ENCODE assay signal across 9 mouse cellular contexts in the genomic region with DNA sequence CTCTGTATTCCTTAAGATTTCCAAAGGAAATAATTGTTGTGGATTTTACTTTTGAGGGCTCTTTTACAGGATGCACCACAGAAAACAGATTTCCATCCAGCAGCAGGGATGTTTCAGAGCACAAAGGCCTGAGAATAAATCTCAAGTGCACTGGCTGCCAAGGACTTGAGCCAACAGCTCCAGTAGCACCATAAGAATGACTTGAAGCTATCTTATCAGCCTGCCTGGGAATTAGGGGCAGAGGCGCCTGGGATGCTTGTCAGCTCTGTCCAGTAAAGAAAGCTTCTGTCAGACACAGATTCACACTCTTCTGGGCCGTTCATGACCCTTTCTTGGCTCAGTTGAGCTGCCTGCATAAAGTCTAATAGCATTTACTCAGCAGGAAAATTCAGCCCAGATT. TPM values are rescaled to one million over a fixed set of nuclear protein-coding genes. Genes with fewer than 3 reads are reported as not detected.
DNase-seq lines count a peak whose midpoint lies in the region.
"Had no signal": no experiment of that assay in that cellular context is flagged by ENCODE, and none has a peak within 500 bp of the region (broad histone marks: within the 10 kb centered on the region; RNA-seq: fewer than 3 reads in every experiment).

No protein-coding gene starts in this region.

- peak; percentile 10 for DNase-seq in adrenal gland, adult 2 months
- no peak for DNase-seq in adrenal gland, postnatal 25 days
- peak; percentile 97 for DNase-seq in heart, adult 11 months
- DNase-seq in kidney, adult 11 months = peak; percentile 41
- peak; percentile 44 for DNase-seq in lung, postnatal 14 days
- no peak for DNase-seq in B cell, adult 2 months
- no peak for DNase-seq in cerebellum, adult 9-11 months
- DNase-seq in gastrocnemius, postnatal 25 days = no peak
- DNase-seq: cerebellum, adult 18-20 months had no signal

RNA-seq across cellular contexts. Expression of gene Gucy1a1, which starts 33.1 kb away (rescaled TPM):
- 10 to 100 TPM; 22.4 to 32.3 TPM for total RNA-seq in adrenal gland, adult 2 months (2021)
- polyA plus RNA-seq in adrenal gland, adult 2 months (2012; rRNA removed) = 5.3 and 7.9 TPM in 2 replicates
- total RNA-seq in adrenal gland, postnatal 25 days (2021) = 17.8 and 23.9 TPM in 2 replicates
- 1 to 10 TPM; 5.9 to 7.0 TPM for total RNA-seq in gastrocnemius, postnatal 25 days (2021)

RNA-seq across cellular contexts. Expression of gene Gucy1b1, which starts 38.0 kb away (rescaled TPM):
- total RNA-seq in adrenal gland, adult 2 months (2021) = 10 to 100 TPM in 1 of 2 experiments, 1 to 10 TPM in 1; 7.8 to 12.3 TPM
- polyA plus RNA-seq in adrenal gland, adult 2 months (2012; rRNA removed) = 1.0 and 1.3 TPM in 2 replicates
- total RNA-seq in adrenal gland, postnatal 25 days (2021) = 5.9 and 9.4 TPM in 2 replicates
- 1 to 10 TPM; 3.8 TPM for total RNA-seq in gastrocnemius, postnatal 25 days (2021)

Comparison
In these comparisons a context has a peak if more than half of its experiments do, and no peak if none do; other contexts are left out.
1. DNase-seq: peak in adrenal gland, adult 2 months (single experiment), heart, adult 11 months (single experiment), kidney, adult 11 months (single experiment) and lung, postnatal 14 days (single experiment); none in adrenal gland, postnatal 25 days (single experiment), B cell, adult 2 months (0 of 2), cerebellum, adult 9-11 months (single experiment) and gastrocnemius, postnatal 25 days (single experiment).